Mouse (Mus musculus): ENCODE measurements around the gene Vasn. TPM values are rescaled to one million over a fixed set of nuclear protein-coding genes. Genes with fewer than 3 reads are reported as not detected.

Vasn gene
- polyA plus RNA-seq, 1 experiment = 8.1 TPM

DNA sequence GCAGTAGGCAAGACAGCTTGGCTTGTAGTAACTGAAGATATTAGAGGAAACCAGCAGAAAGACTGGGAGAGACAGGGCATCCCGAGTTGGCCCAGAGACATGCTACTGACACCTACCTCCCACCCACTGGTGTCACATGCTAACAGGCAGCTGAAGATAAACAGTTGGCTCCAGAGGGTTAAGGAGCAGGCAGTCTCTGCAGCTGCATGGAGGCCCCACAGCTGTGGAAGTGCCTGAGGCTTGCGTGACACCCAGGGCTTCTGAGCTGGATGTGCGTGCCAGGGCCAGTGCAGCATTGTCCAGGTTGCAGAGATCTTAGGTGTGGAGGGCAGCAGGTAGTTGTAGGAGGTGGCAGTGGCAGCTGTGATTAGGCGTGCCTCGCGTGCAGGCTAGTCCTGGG lies 12.6 kb upstream of the Vasn start:
- 79% methylated on average over 6 of the region's 6 CpGs for WGBS
- H3K4me1 ChIP-seq (replicated peaks; ENCODE audit: control insufficient read depth, insufficient read depth, low read length) = peaks cover 15% of the 10 kb centered on the region
- H3K27ac ChIP-seq (ENCODE audit: control insufficient read depth, insufficient read depth, low read length) = no peak overlapping the region
- H3K27me3 ChIP-seq (ENCODE audit: control insufficient read depth, insufficient read depth, low read length) = no peaks in the 10 kb centered on the region
- peaks cover 18% of the 10 kb centered on the region for H3K36me3 ChIP-seq (ENCODE audit: control insufficient read depth, insufficient read depth, low read length)
- no peak for TF ChIP-seq CTCF (IDR thresholded peaks at IDR 0.05; ENCODE audit: borderline replicate concordance, control insufficient read depth, extremely low read depth, insufficient read depth, low read length, poor library complexity)
- TF ChIP-seq POLR2A (IDR thresholded peaks at IDR 0.05; ENCODE audit: control insufficient read depth, extremely low read depth, insufficient read depth, low read length, poor library complexity) = no peak
- no peak overlapping the region for H3K4me3 ChIP-seq (ENCODE audit: control insufficient read depth, insufficient read depth, low read length)
- DNase-seq = no peak

GRCm38 (mm10) chr16:4628898-4629419 lies 10.8 kb upstream of the Vasn start:
- H3K27ac ChIP-seq (ENCODE audit: control insufficient read depth, insufficient read depth, low read length) = no peak overlapping the region
- no peak overlapping the region for H3K4me3 ChIP-seq (ENCODE audit: control insufficient read depth, insufficient read depth, low read length)
- 97% methylated on average over 9 of the region's 9 CpGs for WGBS
- H3K27me3 ChIP-seq (ENCODE audit: control insufficient read depth, insufficient read depth, low read length) = no peaks in the 10 kb centered on the region
- peaks cover 9% of the 10 kb centered on the region for H3K4me1 ChIP-seq (replicated peaks; ENCODE audit: control insufficient read depth, insufficient read depth, low read length)
- H3K36me3 ChIP-seq (ENCODE audit: control insufficient read depth, insufficient read depth, low read length) = peaks cover 28% of the 10 kb centered on the region
- no peak for TF ChIP-seq POLR2A (IDR thresholded peaks at IDR 0.05; ENCODE audit: control insufficient read depth, extremely low read depth, insufficient read depth, low read length, poor library complexity)
- no peak for TF ChIP-seq CTCF (IDR thresholded peaks at IDR 0.05; ENCODE audit: borderline replicate concordance, control insufficient read depth, extremely low read depth, insufficient read depth, low read length, poor library complexity)
- DNase-seq = no peak

DNA sequence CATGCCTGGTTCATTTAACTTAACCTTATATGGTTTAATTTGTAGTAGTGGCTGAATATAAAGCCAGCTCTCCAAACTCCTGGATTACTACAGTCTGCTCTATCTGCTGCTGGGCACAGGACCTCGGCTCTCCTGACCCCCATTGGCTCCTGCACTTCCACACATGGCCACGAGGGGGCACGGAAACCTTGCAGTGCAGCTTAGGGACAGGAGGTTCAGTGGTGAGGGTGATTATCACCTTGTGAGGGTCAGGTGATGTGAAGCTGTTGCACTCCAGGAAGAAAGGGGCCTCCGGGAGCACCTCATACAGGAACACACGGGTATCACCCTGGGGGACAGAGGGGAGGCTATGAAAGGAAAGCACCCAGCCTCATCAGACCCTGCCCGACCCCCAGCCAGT lies 9.8 kb upstream of the Vasn start:
- H3K27me3 ChIP-seq (ENCODE audit: control insufficient read depth, insufficient read depth, low read length) = no peaks in the 10 kb centered on the region
- peaks cover 35% of the 10 kb centered on the region for H3K36me3 ChIP-seq (ENCODE audit: control insufficient read depth, insufficient read depth, low read length)
- 0 out of 2 replicates have a peak, but pooled peaks cover 6% of the 10 kb centered on the region for H3K4me1 ChIP-seq (replicated peaks; ENCODE audit: control insufficient read depth, insufficient read depth, low read length)
- 36% methylated on average over 6 of the region's 6 CpGs for WGBS
- TF ChIP-seq POLR2A (IDR thresholded peaks at IDR 0.05; ENCODE audit: control insufficient read depth, extremely low read depth, insufficient read depth, low read length, poor library complexity) (no peak), CTCF (IDR thresholded peaks at IDR 0.05; ENCODE audit: borderline replicate concordance, control insufficient read depth, extremely low read depth, insufficient read depth, low read length, poor library complexity) (peak; percentile 90)
- H3K4me3 ChIP-seq (ENCODE audit: control insufficient read depth, insufficient read depth, low read length) = no peak overlapping the region
- DNase-seq = peak; percentile 85
- no peak overlapping the region for H3K27ac ChIP-seq (ENCODE audit: control insufficient read depth, insufficient read depth, low read length)

- 0 out of 2 replicates have a peak, but pooled peaks cover 6% of the 10 kb centered on the region for H3K4me1 ChIP-seq (replicated peaks; ENCODE audit: control insufficient read depth, insufficient read depth, low read length)
- peaks cover 35% of the 10 kb centered on the region for H3K36me3 ChIP-seq (ENCODE audit: control insufficient read depth, insufficient read depth, low read length)
- TF ChIP-seq POLR2A (IDR thresholded peaks at IDR 0.05; ENCODE audit: control insufficient read depth, extremely low read depth, insufficient read depth, low read length, poor library complexity) (no peak), CTCF (IDR thresholded peaks at IDR 0.05; ENCODE audit: borderline replicate concordance, control insufficient read depth, extremely low read depth, insufficient read depth, low read length, poor library complexity) (no peak)
- H3K4me3 ChIP-seq (ENCODE audit: control insufficient read depth, insufficient read depth, low read length) = no peak overlapping the region
- no peak overlapping the region for H3K27ac ChIP-seq (ENCODE audit: control insufficient read depth, insufficient read depth, low read length)
- DNase-seq = no peak
- no peaks in the 10 kb centered on the region for H3K27me3 ChIP-seq (ENCODE audit: control insufficient read depth, insufficient read depth, low read length)
- 79% methylated on average over 7 of the region's 7 CpGs for WGBS
Measured at GRCm38 (mm10) chr16:4632050-4632449, 7.7 kb upstream of the Vasn start.

- H3K4me3 ChIP-seq (ENCODE audit: control insufficient read depth, insufficient read depth, low read length) = no peak overlapping the region
- no peaks in the 10 kb centered on the region for H3K27me3 ChIP-seq (ENCODE audit: control insufficient read depth, insufficient read depth, low read length)
- WGBS = 92% methylated on average over 3 of the region's 3 CpGs
- TF ChIP-seq POLR2A (IDR thresholded peaks at IDR 0.05; ENCODE audit: control insufficient read depth, extremely low read depth, insufficient read depth, low read length, poor library complexity) (no peak), CTCF (IDR thresholded peaks at IDR 0.05; ENCODE audit: borderline replicate concordance, control insufficient read depth, extremely low read depth, insufficient read depth, low read length, poor library complexity) (no peak)
- no peaks in the 10 kb centered on the region for H3K4me1 ChIP-seq (replicated peaks; ENCODE audit: control insufficient read depth, insufficient read depth, low read length)
- DNase-seq = no peak
- peaks cover 28% of the 10 kb centered on the region for H3K36me3 ChIP-seq (ENCODE audit: control insufficient read depth, insufficient read depth, low read length)
- no peak overlapping the region for H3K27ac ChIP-seq (ENCODE audit: control insufficient read depth, insufficient read depth, low read length)
Measured at GRCm38 (mm10) chr16:4633661-4634060, 6.1 kb upstream of the Vasn start.

DNA sequence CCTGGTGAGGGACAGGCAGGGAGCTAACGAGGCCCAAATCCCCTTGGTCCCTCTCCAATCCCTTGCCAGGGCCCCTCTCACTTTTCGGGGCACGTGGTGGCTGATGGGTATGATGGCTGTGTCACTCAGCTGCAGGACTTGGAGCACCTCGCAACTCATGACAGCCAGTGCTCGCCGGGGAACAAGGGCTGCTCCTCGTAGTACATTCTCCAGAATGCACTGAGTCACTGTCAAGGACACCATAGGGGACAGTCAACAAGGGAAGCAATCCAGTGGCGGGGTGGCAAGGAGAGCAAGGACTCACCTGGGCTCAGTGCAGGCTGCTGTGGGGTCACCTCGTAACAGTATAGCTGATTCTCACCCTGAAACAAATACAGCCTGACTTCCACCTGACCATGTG lies 5.1 kb upstream of the Vasn start:
- no peak overlapping the region for H3K27ac ChIP-seq (ENCODE audit: control insufficient read depth, insufficient read depth, low read length)
- H3K27me3 ChIP-seq (ENCODE audit: control insufficient read depth, insufficient read depth, low read length) = no peaks in the 10 kb centered on the region
- no peak for DNase-seq
- H3K4me1 ChIP-seq (replicated peaks; ENCODE audit: control insufficient read depth, insufficient read depth, low read length) = no peaks in the 10 kb centered on the region
- peaks cover 28% of the 10 kb centered on the region for H3K36me3 ChIP-seq (ENCODE audit: control insufficient read depth, insufficient read depth, low read length)
- no peak overlapping the region for H3K4me3 ChIP-seq (ENCODE audit: control insufficient read depth, insufficient read depth, low read length)
- TF ChIP-seq CTCF (IDR thresholded peaks at IDR 0.05; ENCODE audit: borderline replicate concordance, control insufficient read depth, extremely low read depth, insufficient read depth, low read length, poor library complexity) = no peak
- TF ChIP-seq POLR2A (IDR thresholded peaks at IDR 0.05; ENCODE audit: control insufficient read depth, extremely low read depth, insufficient read depth, low read length, poor library complexity) = no peak
- WGBS = 95% methylated on average over 9 of the region's 9 CpGs

GRCm38 (mm10) chr16:4635760-4636159 lies 4.0 kb upstream of the Vasn start:
- H3K27ac ChIP-seq (ENCODE audit: control insufficient read depth, insufficient read depth, low read length) = no peak overlapping the region
- no peaks in the 10 kb centered on the region for H3K27me3 ChIP-seq (ENCODE audit: control insufficient read depth, insufficient read depth, low read length)
- TF ChIP-seq POLR2A (IDR thresholded peaks at IDR 0.05; ENCODE audit: control insufficient read depth, extremely low read depth, insufficient read depth, low read length, poor library complexity) = no peak
- TF ChIP-seq CTCF (IDR thresholded peaks at IDR 0.05; ENCODE audit: borderline replicate concordance, control insufficient read depth, extremely low read depth, insufficient read depth, low read length, poor library complexity) = no peak
- peaks cover 28% of the 10 kb centered on the region for H3K36me3 ChIP-seq (ENCODE audit: control insufficient read depth, insufficient read depth, low read length)
- WGBS = 94% methylated on average over 4 of the region's 4 CpGs
- no peak for DNase-seq
- no peak overlapping the region for H3K4me3 ChIP-seq (ENCODE audit: control insufficient read depth, insufficient read depth, low read length)
- no peaks in the 10 kb centered on the region for H3K4me1 ChIP-seq (replicated peaks; ENCODE audit: control insufficient read depth, insufficient read depth, low read length)
